Mouse (Mus musculus) kidney, postnatal 0 days (tissue): ENCODE measurements around the gene Noxred1. TPM values are rescaled to one million over a fixed set of nuclear protein-coding genes. Genes with fewer than 3 reads are reported as not detected.

Experiments
- ATAC-seq: fragments of 200-750 bp; cut with Nextera tagmentation; replicated peaks from 2 replicates; pipeline ENCODE4 v1.8.0; 2017; ENCODE audit warnings: low read depth, moderate number of reproducible peaks, moderate TSS enrichment, moderate library complexity; ENCODE audit not compliant: low FRiP score
- DNase-seq: peaks from one replicate; pipeline ENCODE4 v3.0.0-alpha.2; 2016; ENCODE audit warnings: low spot score
- H3K27ac ChIP-seq: fragments of 300-500 bp; sonication (generic); 2 replicates; pipeline ENCODE4 v1.5.1; 2014; ENCODE audit warnings: mild to moderate bottlenecking
- H3K27me3 ChIP-seq: fragments of 300-500 bp; sonication (generic); 2 replicates; pipeline ENCODE4 v1.6.1; 2014; ENCODE audit warnings: low read length, mixed read lengths; ENCODE audit not compliant: insufficient read depth
- H3K36me3 ChIP-seq: fragments of 300-500 bp; sonication (generic); 2 replicates; pipeline ENCODE4 v1.6.1; 2014; ENCODE audit warnings: low read length, mixed read lengths; ENCODE audit not compliant: insufficient read depth
- H3K4me1 ChIP-seq: fragments of 300-500 bp; sonication (generic); replicated peaks from 2 replicates; pipeline ENCODE4 v1.6.1; 2014; ENCODE audit warnings: antibody characterized with exemption, low read length, mixed read lengths; ENCODE audit not compliant: insufficient read depth
- H3K4me2 ChIP-seq: fragments of 300-500 bp; sonication (generic); 2 replicates; pipeline ENCODE4 v1.6.1; 2014; ENCODE audit warnings: mild to moderate bottlenecking, low read length, moderate library complexity, mixed read lengths
- H3K4me3 ChIP-seq: fragments of 300-500 bp; sonication (generic); replicated peaks from 2 replicates; pipeline ENCODE4 v1.5.1; 2014; ENCODE audit warnings: low read depth, low read length
- H3K9ac ChIP-seq: fragments of 300-500 bp; sonication (generic); 2 replicates; pipeline ENCODE4 v1.6.1; 2014; ENCODE audit warnings: low read depth, low read length
- H3K9me3 ChIP-seq: fragments of 300-500 bp; sonication (generic); replicated peaks from 2 replicates; pipeline ENCODE4 v1.6.1; 2016; ENCODE audit warnings: low read length, inconsistent platforms, mixed read lengths
- CTCF ChIP-seq: IDR thresholded peaks from 2 replicates; pipeline ENCODE4 v1.5.1; 2016; ENCODE audit warnings: antibody characterized with exemption, low read depth, mild to moderate bottlenecking, moderate library complexity
- WGBS: fragments of 180-500 bp; shearing (Covaris S2); extraction: QIAGEN DNeasy Blood & Tissue Kit; methylation state at CpG from one replicate; pipeline ENCODE4 v1.1.7; 2014; 5-methylcytosine and 5-hydroxymethylcytosine counted together
- polyA plus RNA-seq: library from polyadenylated mRNA; unstranded; fragments of >200 nt; fragmentation: Nextera tagmentation; extraction: Ambion mirVana; gene quantifications from 2 replicates; pipeline ENCODE4 v1.2.1, GENCODE M21; 2015

Gene Noxred1
- polyA plus RNA-seq, 1 experiment from 2014 or later: not detected

DNA sequence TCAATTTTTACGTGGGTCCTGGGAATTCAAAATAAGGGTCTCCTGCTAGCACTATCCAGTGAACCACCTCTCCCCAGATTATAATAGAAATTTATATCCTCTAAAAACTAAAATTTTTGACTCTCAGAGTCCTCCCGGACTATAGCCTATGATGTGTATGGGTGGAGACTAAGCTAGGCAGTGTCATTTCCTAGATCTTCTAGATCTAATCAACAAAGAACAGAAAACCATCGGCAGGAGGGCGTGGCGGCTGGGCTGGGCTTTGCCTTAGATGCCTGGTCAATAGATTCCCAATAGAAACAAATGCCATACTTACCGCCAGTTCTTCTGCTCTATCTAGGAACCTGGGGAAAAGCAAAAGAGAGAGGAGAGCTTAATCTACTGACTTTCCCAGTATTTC is 11.6 kb upstream of the Noxred1 start:
- DNase-seq: no peak
- H3K4me1 ChIP-seq: no peaks in the 10 kb centered on the region
- H3K27ac ChIP-seq: no peak overlapping the region
- no peaks in the 10 kb centered on the region for H3K9me3 ChIP-seq
- no peak for TF ChIP-seq CTCF
- H3K9ac ChIP-seq: no peak overlapping the region
- H3K4me2 ChIP-seq: no peak overlapping the region
- no peak overlapping the region for H3K4me3 ChIP-seq
- H3K36me3 ChIP-seq: peaks cover 65% of the 10 kb centered on the region
- WGBS: 88% methylated on average over 6 of the region's 6 CpGs
- H3K27me3 ChIP-seq: no peaks in the 10 kb centered on the region
- ATAC-seq: no peak

DNA sequence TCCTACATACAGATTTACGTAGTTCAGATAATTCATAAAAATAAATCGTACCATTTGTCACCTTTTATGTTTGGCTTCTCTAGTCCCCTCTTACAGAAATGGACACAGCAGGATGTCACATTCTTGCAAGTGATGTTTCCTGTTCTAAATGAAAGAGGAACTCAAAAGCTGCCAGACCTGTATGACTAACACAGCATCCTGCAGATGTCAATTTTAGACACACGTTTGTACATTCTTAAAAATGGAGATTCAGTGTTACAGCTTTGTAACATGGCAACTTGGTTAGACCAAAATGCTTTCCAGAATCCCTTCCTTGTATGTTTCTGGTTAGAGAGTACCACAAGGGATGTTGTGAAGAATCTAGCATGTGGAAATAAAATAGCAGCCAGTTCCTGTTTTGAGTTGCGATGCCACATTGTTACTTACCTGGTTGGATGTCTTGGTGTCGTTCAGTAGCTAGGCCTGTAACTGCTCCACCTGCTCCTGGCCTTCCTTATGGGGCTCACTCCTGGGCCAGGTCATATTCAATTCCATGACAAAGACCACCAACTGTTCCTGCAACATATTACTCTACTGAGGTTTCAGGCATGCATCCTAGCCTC is 1.5 kb downstream of the Noxred1 start:
- Histone ChIP-seq H3K4me2 (no peak overlapping the region), H3K9me3 (no peaks in the 10 kb centered on the region), H3K36me3 (peaks cover 33% of the 10 kb centered on the region), H3K27ac (no peak overlapping the region), H3K4me1 (no peaks in the 10 kb centered on the region), H3K4me3 (no peak overlapping the region), H3K27me3 (no peaks in the 10 kb centered on the region), H3K9ac (no peak overlapping the region)
- ATAC-seq (no peak), DNase-seq (no peak)
- WGBS: 86% methylated on average over 5 of the region's 5 CpGs
- TF ChIP-seq CTCF: no peak

- TF ChIP-seq CTCF: no peak
- no peak overlapping the region for H3K9ac ChIP-seq
- DNase-seq (peak; percentile 39), ATAC-seq (no peak)
- no peaks in the 10 kb centered on the region for H3K4me1 ChIP-seq
- H3K36me3 ChIP-seq: no peaks in the 10 kb centered on the region
- H3K4me2 ChIP-seq: no peak overlapping the region
- H3K9me3 ChIP-seq: no peaks in the 10 kb centered on the region
- no peaks in the 10 kb centered on the region for H3K27me3 ChIP-seq
- no peak overlapping the region for H3K27ac ChIP-seq
- no peak overlapping the region for H3K4me3 ChIP-seq
Observed at GRCm38 (mm10) chr12:87230379-87230895, 8.1 kb downstream of the Noxred1 start.

DNA sequence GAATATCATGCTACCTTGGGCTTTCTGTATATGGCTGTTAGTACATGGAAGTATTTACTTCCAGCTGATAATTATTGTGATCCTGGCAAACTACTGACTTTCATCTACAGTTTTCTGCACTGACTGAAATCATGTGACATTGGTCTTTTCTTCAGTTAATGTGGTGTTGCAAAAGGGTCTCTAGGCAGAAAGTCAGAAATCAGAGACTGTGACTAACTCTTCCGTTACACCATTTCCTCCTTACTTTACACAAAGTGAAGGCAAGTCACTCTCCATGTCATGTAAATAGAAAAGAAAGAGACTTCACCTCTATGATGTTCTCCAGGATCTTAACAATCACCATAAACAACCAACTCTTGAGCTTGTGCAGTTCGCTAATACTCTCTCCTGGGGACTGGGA is 8.9 kb downstream of the Noxred1 start:
- Histone ChIP-seq H3K4me1 (no peaks in the 10 kb centered on the region), H3K27me3 (no peaks in the 10 kb centered on the region), H3K4me3 (no peak overlapping the region), H3K27ac (no peak overlapping the region), H3K9me3 (no peaks in the 10 kb centered on the region), H3K36me3 (no peaks in the 10 kb centered on the region), H3K9ac (no peak overlapping the region), H3K4me2 (no peak overlapping the region)
- 84% methylated on average over 2 of the region's 2 CpGs for WGBS
- TF ChIP-seq CTCF: no peak
- DNase-seq (no peak), ATAC-seq (no peak)

- DNase-seq (no peak), ATAC-seq (no peak)
- Histone ChIP-seq H3K36me3 (no peaks in the 10 kb centered on the region), H3K9ac (no peak overlapping the region), H3K27me3 (no peaks in the 10 kb centered on the region), H3K27ac (no peak overlapping the region), H3K4me2 (no peak overlapping the region), H3K4me3 (no peak overlapping the region), H3K9me3 (no peaks in the 10 kb centered on the region), H3K4me1 (no peaks in the 10 kb centered on the region)
- TF ChIP-seq CTCF: no peak
- 78% methylated on average over 7 of the region's 7 CpGs for WGBS
Observed at GRCm38 (mm10) chr12:87226801-87227200, 11.7 kb downstream of the Noxred1 start.

GRCm38 (mm10) chr12:87224950-87225349 is 13.6 kb downstream of the Noxred1 start:
- H3K9ac ChIP-seq: no peak overlapping the region
- TF ChIP-seq CTCF: no peak
- DNase-seq (no peak), ATAC-seq (no peak)
- WGBS: 80% methylated on average over 10 of the region's 10 CpGs
- no peaks in the 10 kb centered on the region for H3K9me3 ChIP-seq
- no peaks in the 10 kb centered on the region for H3K27me3 ChIP-seq
- no peaks in the 10 kb centered on the region for H3K4me1 ChIP-seq
- H3K27ac ChIP-seq: no peak overlapping the region
- H3K4me3 ChIP-seq: no peak overlapping the region
- no peaks in the 10 kb centered on the region for H3K36me3 ChIP-seq
- H3K4me2 ChIP-seq: no peak overlapping the region

GRCm38 (mm10) chr12:87219362-87219761 is 19.2 kb downstream of the Noxred1 start:
- TF ChIP-seq CTCF: no peak
- no peaks in the 10 kb centered on the region for H3K4me1 ChIP-seq
- no peak overlapping the region for H3K9ac ChIP-seq
- no peak overlapping the region for H3K4me2 ChIP-seq
- ATAC-seq (no peak), DNase-seq (peak; percentile 13)
- no peaks in the 10 kb centered on the region for H3K27me3 ChIP-seq
- H3K27ac ChIP-seq: no peak overlapping the region
- 44% methylated on average over 7 of the region's 7 CpGs for WGBS
- no peak overlapping the region for H3K4me3 ChIP-seq
- H3K9me3 ChIP-seq: no peaks in the 10 kb centered on the region
- no peaks in the 10 kb centered on the region for H3K36me3 ChIP-seq
